Mouse (Mus musculus): ENCODE measurements around the gene Mrpl23.

Gene Mrpl23

DNA sequence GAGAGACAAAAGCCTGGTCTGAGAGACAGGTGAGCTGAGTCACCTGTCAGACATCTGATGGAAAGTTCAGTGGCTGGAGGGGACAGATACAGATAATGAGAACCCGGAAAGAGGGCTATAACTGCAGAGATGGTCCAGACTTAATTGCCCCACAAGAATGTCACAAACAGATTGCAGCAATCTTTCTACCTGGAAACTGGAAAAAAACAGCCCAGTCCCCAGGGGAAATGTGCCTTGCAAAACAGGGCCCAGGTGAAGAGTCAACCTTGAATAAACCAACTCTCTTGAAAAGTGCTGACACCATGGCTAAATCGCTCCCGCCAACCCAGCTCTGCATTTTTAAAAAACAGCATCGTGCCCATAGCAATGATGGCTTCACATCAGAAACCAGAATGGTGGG lies 12.2 kb upstream of the Mrpl23 start:
- no peak for DNase-seq (ENCODE audit: low spot score in 2 of 2)

DNA sequence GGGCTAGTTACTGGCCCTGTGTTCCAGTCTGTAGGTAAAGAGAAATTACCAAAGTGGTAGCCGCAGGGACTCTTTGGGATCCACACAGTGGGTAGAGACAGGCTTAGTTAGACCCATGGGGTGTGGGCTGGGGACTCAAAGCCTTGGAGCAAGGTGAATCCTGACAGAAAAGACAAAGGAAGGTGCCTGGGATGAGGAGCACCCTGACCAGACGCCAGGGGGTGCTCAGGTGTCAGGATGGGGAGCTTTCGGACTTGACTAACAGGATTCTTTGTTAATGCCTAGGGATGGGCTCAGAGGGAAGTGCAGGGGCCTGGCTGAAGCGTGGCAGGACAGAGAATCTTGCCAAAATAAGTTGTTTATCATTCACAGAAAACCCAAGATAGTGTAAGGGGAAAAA lies 10.1 kb upstream of the Mrpl23 start:
- no peak for DNase-seq (ENCODE audit: low spot score in 2 of 2)

DNA sequence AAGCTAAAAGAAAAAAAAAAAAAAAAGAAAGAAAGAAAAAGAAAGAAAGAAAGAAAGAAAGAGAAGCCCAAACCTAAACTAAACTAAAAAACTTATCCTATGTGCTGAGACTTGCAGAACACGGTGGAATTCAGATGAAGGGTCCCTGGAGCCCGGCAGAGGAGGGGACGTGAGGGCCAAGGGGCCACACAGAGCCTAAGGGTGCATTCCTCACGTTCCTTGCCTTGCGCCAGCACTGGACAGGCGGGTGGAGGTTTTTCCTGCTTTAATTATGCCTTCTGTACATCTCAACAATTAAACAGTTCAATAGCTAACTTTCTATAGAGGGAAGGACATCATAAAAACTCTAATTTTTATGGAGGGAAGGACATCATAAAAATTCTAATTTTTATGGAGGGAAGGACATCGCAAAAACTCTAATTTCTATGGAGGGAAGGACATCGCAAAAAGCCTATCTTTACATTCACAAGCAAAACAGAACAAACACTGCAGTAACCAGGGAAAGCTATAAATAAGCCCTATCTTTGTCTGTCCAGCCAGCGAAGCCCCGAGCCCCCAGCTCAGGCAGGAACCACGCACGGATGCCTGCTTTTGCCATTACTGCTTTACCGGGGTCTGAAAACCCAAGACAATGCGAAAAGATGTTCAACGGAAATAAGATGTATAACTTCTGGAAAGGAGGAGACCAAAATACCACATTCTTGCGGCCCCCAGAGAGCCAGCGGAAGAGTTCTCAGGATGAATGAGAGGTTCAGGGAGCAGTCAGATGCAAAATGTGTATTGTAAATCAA lies 9.1 kb upstream of the Mrpl23 start:
- no peak for DNase-seq (ENCODE audit: low spot score in 2 of 2)

GRCm38 (mm10) chr7:142525342-142526178 lies 6.9 kb upstream of the Mrpl23 start:
- DNase-seq (ENCODE audit: low spot score in 2 of 2) = no peak

GRCm38 (mm10) chr7:142529350-142529749 lies 3.1 kb upstream of the Mrpl23 start:
- no peak for DNase-seq (ENCODE audit: low spot score in 2 of 2)

DNA sequence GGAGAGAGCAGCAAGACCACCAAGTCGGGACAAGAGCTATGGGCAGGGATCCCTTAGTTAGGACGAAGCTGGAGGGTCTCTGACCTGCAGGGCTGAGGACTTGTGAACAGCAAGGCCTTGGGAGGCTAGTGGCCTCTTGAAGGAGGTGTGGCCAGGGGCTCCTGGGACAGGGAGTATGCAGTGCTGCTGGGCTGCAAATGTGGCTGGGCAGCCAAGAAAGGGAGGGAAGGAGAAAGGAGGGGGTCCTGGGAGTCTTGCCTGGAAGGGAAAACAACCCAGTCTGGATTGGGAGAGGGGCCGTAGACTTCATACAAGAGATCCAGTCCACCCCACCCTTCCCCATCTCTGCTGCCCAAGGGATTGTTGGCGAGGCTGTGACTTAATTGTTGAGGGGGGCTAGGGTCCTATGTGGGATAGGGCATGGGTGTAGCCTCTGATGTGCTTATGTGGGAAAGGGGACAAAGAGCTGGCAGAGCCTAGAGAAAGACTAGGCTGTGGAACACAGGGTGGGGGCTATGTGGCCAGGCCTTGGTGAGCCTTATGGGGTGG lies 439 bp upstream of the Mrpl23 start:
- no peak for DNase-seq (ENCODE audit: low spot score in 2 of 2)

GRCm38 (mm10) chr7:142533059-142533855 lies 771 bp downstream of the Mrpl23 start:
- peak; percentile 80 to 94 for DNase-seq (ENCODE audit: low spot score in 2 of 2)

- no peak for DNase-seq (ENCODE audit: low spot score in 2 of 2)
Measured at GRCm38 (mm10) chr7:142535116-142535515, 2.6 kb downstream of the Mrpl23 start.

DNA sequence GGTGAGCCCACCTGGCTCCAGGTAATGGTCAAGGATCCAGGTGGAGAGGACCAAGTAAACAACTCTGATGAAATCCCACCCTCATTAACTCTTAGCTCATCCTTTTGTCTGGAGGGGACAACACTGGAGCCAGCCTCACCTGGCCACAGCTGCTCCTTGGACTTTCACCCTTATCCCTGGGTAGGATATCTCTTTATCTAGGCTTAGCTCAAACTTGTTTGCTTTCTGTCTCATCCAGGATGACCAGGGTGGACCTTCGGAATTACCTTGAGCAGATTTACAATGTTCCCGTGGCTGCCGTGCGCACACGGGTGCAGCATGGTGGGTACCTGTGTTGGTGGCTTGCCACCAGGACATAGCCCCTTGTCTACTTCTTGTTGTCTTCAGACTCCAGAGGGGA lies 3.3 kb downstream of the Mrpl23 start:
- no peak for DNase-seq (ENCODE audit: low spot score in 2 of 2)

DNA sequence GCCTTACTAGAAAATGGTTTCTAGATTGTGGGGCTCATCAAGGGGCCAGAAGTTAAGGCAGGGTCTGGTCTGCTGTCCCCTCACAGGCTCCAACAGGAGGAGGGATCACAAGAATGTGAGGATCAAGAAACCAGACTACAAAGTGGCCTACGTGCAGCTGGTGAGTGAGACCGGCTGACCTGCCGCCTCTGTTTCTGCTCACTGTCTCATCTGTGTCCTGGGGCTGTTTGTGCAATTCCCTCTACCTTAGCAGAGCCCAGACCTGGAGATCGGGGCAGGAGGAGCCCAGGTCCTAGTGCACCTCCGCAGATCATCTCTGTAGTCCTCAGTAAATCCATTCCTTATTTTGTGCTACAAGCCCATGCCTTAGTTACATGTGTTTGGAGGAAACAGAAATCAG lies 4.7 kb downstream of the Mrpl23 start:
- no peak for DNase-seq (ENCODE audit: low spot score in 2 of 2)

GRCm38 (mm10) chr7:142537879-142538278 lies 5.4 kb downstream of the Mrpl23 start:
- peak; percentile 44 to 81 for DNase-seq (ENCODE audit: low spot score in 2 of 2)

DNA sequence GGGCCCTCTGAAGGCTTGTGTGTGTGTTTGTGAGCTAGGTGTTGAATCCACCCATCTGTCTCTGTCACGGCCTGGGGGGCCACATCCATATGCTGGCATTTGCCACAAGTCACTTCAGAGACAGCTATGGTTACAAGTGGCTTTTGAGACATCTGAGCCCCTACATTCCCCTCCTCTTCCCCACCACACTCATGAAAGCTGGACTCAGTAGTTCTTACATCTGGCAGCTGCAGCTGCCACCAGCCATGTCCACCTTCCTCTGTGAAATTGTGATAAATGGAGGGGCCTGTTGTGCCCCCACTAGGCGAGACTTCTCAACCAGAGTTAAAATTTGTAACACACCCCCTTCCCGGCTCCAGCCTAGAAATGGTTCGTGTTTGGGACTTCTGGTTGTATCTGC lies 5.8 kb downstream of the Mrpl23 start:
- no peak for DNase-seq (ENCODE audit: low spot score in 2 of 2)

- no peak for DNase-seq (ENCODE audit: low spot score in 2 of 2)
Measured at GRCm38 (mm10) chr7:142538766-142539165, 6.3 kb downstream of the Mrpl23 start.

- no peak for DNase-seq (ENCODE audit: low spot score in 2 of 2)
Measured at GRCm38 (mm10) chr7:142539828-142540227, 7.3 kb downstream of the Mrpl23 start.

GRCm38 (mm10) chr7:142542771-142543303 lies 10.4 kb downstream of the Mrpl23 start:
- DNase-seq (ENCODE audit: low spot score in 2 of 2) = no peak

GRCm38 (mm10) chr7:142545967-142546366 lies 13.5 kb downstream of the Mrpl23 start:
- DNase-seq (ENCODE audit: low spot score in 2 of 2) = no peak

- DNase-seq (ENCODE audit: low spot score in 2 of 2) = no peak
Measured at GRCm38 (mm10) chr7:142547874-142548273, 15.4 kb downstream of the Mrpl23 start.

DNA sequence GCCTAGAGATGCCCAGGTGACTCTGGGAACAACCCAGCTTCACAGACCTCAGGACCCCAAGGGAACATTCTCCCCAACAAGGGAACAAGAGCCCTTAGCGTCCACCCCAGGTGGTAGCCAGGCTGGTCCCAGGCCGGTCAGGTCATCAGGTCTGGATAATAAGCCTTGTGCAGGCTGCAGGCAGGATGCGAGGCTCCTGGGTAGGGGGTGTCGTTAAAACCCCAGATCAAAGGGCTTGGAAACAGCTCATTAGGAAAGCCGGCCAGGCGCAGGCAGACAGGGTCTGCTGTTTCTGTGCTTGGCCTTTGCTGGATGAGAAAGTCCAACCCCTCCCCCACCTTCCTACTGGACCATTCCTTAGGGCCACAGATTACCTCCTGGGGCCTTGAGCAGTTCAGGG lies 16.2 kb downstream of the Mrpl23 start:
- no peak for DNase-seq (ENCODE audit: low spot score in 2 of 2)

DNA sequence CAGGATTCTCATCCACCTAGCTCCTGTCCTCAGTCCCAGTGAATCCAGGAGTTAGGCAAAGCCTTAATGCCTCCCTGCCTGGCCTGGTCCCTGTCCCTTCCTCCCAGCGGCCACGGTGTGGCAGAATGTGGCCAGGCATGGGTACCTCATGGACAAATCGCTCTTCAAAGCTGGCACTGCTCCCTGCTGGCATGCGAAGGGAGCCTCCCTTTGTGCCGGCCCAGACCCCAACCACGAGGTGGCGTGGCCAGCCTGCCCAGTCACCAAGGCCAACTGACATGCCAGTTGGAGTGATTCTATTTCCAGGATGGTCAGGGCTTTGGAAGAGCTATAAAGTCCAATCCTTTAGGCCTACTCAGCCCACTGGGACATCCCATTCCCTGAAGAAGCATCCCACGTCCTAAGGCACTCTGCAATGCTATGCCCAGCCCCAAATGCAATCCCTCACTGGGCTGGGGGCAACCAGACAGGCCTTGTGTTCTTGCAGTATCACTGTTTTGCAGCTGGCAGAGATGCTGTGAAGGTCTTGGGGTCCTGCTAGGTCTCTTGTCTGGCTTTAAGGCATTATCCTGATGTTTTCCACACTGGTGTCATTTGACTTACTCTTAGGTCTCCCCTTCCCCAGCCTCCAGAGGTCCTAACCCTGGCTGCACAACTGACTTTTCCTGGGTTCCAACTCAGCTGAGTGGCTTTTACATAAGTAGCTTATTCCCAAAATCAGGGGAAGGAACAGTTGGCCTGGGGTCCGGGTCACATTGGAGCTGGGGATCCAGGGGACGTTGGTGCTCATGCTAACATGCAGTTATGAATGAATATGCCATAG lies 17.7 kb downstream of the Mrpl23 start:
- DNase-seq (ENCODE audit: low spot score in 2 of 2) = no peak

GRCm38 (mm10) chr7:142550935-142551373 lies 18.5 kb downstream of the Mrpl23 start:
- DNase-seq (ENCODE audit: low spot score in 2 of 2) = no peak

DNA sequence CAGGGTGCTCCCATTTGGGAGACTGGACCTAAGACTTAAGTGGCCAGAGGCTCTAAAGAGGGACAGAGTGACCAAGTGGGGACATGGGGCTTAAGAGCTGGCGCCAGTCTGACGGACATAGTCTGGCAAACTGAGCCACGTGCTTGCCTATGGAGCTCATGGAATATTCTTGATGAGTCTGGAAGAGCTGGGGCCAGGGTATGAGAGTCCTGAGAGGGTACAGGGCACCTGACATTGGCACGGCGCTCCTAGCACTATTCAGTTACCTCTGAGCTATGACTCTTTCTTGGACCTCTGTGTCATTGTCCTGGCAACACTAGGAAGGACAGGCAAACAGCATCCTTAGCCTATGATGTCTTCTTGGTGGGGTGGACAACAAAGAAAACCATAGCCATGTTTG lies 19.2 kb downstream of the Mrpl23 start:
- DNase-seq (ENCODE audit: low spot score in 2 of 2) = no peak

Data from thymus, postnatal 10 days (tissue).